Mouse (Mus musculus) hindbrain, embryonic 14.5 days (tissue): ENCODE data around the gene Neb. TPM values are rescaled to one million over a fixed set of nuclear protein-coding genes. Genes with fewer than 3 reads are reported as not detected.
"Not testable (repeated sequence)": the region's sequence is repeated elsewhere in the genome, so short reads cannot be mapped to it uniquely, and the experiment has no call there.

ENCODE experiments used
- ATAC-seq: fragments of 200-750 bp; cut with Nextera tagmentation; 2 replicates; pipeline ENCODE4 v1.8.0; 2017; ENCODE audit warnings: moderate number of reproducible peaks, mild to moderate bottlenecking, moderate TSS enrichment, moderate library complexity; ENCODE audit not compliant: low FRiP score
- DNase-seq: peaks from one replicate; pipeline ENCODE4 v3.0.0-alpha.2; 2015; ENCODE audit warnings: low spot score
- H3K27ac ChIP-seq: fragments of 300-500 bp; sonication (generic); 2 replicates; pipeline ENCODE4 v1.5.1; 2014; ENCODE audit warnings: mild to moderate bottlenecking, moderate library complexity
- H3K27me3 ChIP-seq: fragments of 300-500 bp; sonication (generic); 2 replicates; pipeline ENCODE4 v1.6.1; 2014; ENCODE audit warnings: mild to moderate bottlenecking, low read length, mixed read lengths; ENCODE audit not compliant: control insufficient read depth, insufficient read depth
- H3K36me3 ChIP-seq: fragments of 300-500 bp; sonication (generic); replicated peaks from 2 replicates; pipeline ENCODE4 v1.6.1; 2014; ENCODE audit not compliant: control insufficient read depth, insufficient read depth
- H3K4me1 ChIP-seq: fragments of 300-500 bp; sonication (generic); replicated peaks from 2 replicates; pipeline ENCODE4 v1.6.1; 2014; ENCODE audit warnings: antibody characterized with exemption, low read length, mixed read lengths; ENCODE audit not compliant: control insufficient read depth, insufficient read depth
- H3K4me2 ChIP-seq: fragments of 300-500 bp; sonication (generic); replicated peaks from 2 replicates; pipeline ENCODE4 v1.6.1; 2014; ENCODE audit warnings: mild to moderate bottlenecking, moderate library complexity
- H3K4me3 ChIP-seq: fragments of 300-500 bp; sonication (generic); replicated peaks from 2 replicates; pipeline ENCODE4 v1.5.1; 2014; ENCODE audit warnings: mild to moderate bottlenecking, low read length
- H3K9ac ChIP-seq: fragments of 300-500 bp; sonication (generic); 2 replicates; pipeline ENCODE4 v1.6.1; 2014
- H3K9me3 ChIP-seq: fragments of 300-500 bp; sonication (generic); 2 replicates; pipeline ENCODE4 v1.6.1; 2016; ENCODE audit warnings: low read length; ENCODE audit not compliant: control insufficient read depth
- WGBS: fragments of 180-500 bp; shearing (Covaris S2); extraction: QIAGEN DNeasy Blood & Tissue Kit; methylation state at CpG from one replicate; pipeline ENCODE4 v1.1.7; 2014; 5-methylcytosine and 5-hydroxymethylcytosine counted together
- microRNA-seq: library from miRNA; unstranded; fragments of <30 nt; microRNA quantifications from one replicate; pipeline ENCODE4, GENCODE M21; 2016
- polyA plus RNA-seq: library from polyadenylated mRNA; unstranded; fragments of >200 nt; fragmentation: Nextera tagmentation; extraction: Ambion mirVana; gene quantifications from 2 replicates; pipeline ENCODE4 v1.2.1, GENCODE M21; 2014

Gene Neb
- polyA plus RNA-seq, 1 experiment from 2014 or later, result 0.74 TPM

GRCm38 (mm10) chr2:52131370-52131769, 246.9 kb downstream of the Neb start:
- H3K27ac ChIP-seq, H3K9me3 ChIP-seq, H3K4me2 ChIP-seq, H3K4me3 ChIP-seq, H3K9ac ChIP-seq, ATAC-seq, DNase-seq, H3K27me3 ChIP-seq, H3K4me1 ChIP-seq: not testable (repeated sequence)
- 98% methylated on average over 20 of the region's 20 CpGs for WGBS
- peaks cover 16% of the 10 kb centered on the region for H3K36me3 ChIP-seq

GRCm38 (mm10) chr2:52114086-52114485, 264.2 kb downstream of the Neb start:
- Histone ChIP-seq H3K4me1 (no peaks in the 10 kb centered on the region), H3K9me3 (no peaks in the 10 kb centered on the region), H3K9ac (no peak overlapping the region), H3K4me3 (no peak overlapping the region), H3K36me3 (peaks cover 79% of the 10 kb centered on the region), H3K27ac (no peak overlapping the region), H3K27me3 (no peaks in the 10 kb centered on the region), H3K4me2 (no peak overlapping the region)
- DNase-seq (no peak), ATAC-seq (no peak)
- 92% methylated on average over 1 of the region's 1 CpGs for WGBS

Small RNA genes within 50 kb of the gene (microRNA-seq; reads per million reads assigned to microRNA genes)
- gene Gm22095, result not detected

Other genes starting within 250 kb of the Neb start
- gene Arl5a, start 46.4 kb upstream of the Neb start, polyA plus RNA-seq, result 62.7 and 70.8 TPM in 2 replicates